Mouse (Mus musculus) erythroblast, embryonic 14.5 days (primary cell): ENCODE measurements around the gene Bnipl.

Source experiments
- GATA1 ChIP-seq: IDR thresholded peaks from 2 replicates; pipeline ENCODE4 v1.6.1; 2012; ENCODE audit warnings: low read length, inconsistent platforms, mixed read lengths
- TAL1 ChIP-seq: IDR thresholded peaks from 3 replicates; pipeline ENCODE4 v1.6.1; 2012; ENCODE audit warnings: low read length, inconsistent platforms, mixed read lengths

- TF ChIP-seq GATA1 (no peak), TAL1 (no peak)
Measured at GRCm38 (mm10) chr3:95285390-95285789, 34.4 kb upstream of the Bnipl start.
